Mouse (Mus musculus): ENCODE data around the gene Mcur1.
A peak's percentile ranks its signal among the peaks of the same experiment; 100 is the strongest.

Gene Mcur1

GRCm38 (mm10) chr13:43559711-43560457 lies at the start of gene Mcur1:
Gene Mcur1 (minus strand): TSS chr13:43560191.
- DNase-seq (ENCODE audit: low read depth, low spot score): peak; percentile 95

- DNase-seq (ENCODE audit: low read depth, low spot score): no peak
Observed at GRCm38 (mm10) chr13:43608854-43609253, 48.9 kb upstream of the Mcur1 start.

DNA sequence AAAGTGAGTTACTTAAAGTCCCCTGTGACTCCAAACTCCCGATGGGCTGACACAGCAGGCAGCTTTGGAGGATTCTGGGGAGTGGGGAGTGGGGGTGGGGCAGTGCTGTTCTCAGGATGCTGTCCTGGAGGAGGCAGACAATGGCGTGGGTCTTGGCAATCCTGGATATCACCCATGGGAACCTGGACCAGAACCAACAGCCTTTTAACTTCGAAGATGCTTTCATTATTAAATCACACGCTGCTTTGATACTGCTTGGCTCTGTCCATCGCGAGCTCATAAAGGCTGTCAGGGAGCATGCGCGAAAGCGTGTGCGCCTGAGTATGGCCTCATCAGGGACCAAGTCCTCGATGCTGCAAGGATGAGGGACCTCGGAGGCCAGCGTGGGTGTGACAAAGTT lies 43.1 kb upstream of the Mcur1 start:
- peak; percentile 18 for DNase-seq (ENCODE audit: low read depth, low spot score)

GRCm38 (mm10) chr13:43602440-43602839 lies 42.4 kb upstream of the Mcur1 start:
- DNase-seq (ENCODE audit: low read depth, low spot score): no peak

DNA sequence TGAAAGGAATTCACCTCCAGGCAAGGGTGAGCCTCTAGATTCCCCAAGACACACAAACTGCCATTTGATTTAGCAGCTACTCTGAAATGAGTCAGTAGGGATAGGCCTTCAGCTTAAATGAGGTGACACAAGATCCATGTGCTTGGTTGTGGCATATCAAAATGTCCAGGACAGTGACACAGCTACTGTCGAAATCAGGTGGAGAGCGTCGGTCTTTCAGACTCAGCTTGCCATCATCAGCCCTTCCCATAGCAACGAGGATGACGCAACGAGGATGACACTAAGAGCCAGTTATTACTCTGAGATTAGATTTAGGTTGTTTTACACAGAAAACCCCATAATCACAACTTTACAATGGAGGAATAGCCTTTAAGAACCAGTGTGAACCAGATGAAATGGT lies 41.0 kb upstream of the Mcur1 start:
- no peak for DNase-seq (ENCODE audit: low read depth, low spot score)

DNA sequence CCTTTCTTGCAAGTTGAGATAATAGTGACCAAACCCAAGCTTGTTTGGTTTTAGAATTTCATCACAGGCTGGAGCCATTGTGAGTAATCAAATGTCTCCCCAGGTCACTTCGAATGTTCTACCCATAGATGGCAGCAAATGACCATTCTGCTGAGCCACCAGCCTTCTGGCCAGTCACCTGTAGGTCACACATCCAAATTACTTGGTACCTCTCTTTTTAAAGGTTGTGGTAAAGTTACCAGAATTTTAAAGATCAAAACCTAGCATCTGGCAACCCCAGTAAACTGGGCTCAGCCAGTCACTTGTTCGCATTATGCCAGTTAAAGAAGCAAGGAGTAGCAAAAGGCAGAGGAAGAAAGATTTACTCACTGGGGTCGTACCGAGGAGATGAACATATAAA lies 35.9 kb upstream of the Mcur1 start:
- DNase-seq (ENCODE audit: low read depth, low spot score): peak; percentile 42

- no peak for DNase-seq (ENCODE audit: low read depth, low spot score)
Observed at GRCm38 (mm10) chr13:43592681-43593068, 32.7 kb upstream of the Mcur1 start.

DNA sequence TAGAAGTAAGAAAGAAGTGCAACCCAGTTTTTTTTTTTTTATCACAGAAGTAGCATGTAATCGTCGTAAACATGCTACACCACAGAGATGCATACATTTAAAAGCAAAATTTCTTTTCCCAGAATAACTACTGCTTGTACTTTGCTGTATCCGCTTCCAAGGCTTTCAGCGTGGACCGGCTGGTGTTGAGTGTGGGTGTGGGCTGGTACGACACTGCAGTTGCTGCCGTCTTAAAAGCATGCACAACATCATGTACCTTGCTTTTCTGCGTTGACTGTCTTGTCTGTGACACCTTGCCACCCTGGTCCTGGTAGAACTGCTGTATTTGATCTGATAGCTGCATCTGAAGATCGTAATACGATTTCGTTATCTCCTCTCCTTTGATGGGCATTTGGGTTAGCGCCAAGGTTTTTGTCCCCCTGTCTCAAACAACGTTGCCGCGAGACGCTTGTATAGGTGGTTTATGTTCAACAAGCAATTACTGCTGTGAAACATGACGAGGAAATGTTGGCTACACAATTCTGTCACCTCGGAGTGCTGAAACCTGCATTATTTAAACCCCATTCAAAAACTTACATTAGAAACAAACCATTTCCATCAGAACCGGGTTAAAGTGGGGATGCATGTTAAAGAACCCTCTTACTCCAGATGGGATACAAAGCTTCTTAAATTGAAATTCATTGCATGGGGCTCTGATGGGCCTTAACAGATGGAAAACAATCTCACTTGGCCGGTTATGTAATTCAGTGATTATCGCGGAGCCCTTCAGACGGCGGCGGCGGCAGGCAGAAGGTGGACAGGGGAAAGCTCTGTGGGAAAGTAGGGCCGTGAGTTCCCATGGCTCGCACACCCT lies 32.1 kb upstream of the Mcur1 start:
- no peak for DNase-seq (ENCODE audit: low read depth, low spot score)

GRCm38 (mm10) chr13:43587844-43588840 lies 28.2 kb upstream of the Mcur1 start:
- DNase-seq (ENCODE audit: low read depth, low spot score): peak; percentile 66

DNA sequence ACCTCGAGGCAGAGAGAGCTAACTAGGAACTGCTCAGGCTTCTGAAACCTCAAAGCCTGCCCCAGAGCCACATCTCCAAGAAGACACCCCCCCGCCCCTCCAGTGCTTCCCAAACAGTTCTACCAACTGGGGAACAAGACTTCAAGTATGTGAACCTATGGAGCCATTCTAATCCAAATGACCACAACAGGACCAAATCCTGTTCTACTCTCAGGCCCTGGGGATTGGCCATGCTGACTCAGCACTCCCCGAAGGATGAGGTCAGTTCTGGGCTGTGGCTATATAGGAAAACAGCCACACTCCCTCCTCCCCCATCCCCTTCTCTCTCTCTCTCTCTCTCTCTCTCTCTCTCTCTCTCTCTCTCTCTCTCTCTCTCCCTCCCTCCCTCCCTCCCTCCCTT lies 27.0 kb upstream of the Mcur1 start:
- no peak for DNase-seq (ENCODE audit: low read depth, low spot score)

- DNase-seq (ENCODE audit: low read depth, low spot score): no peak
Observed at GRCm38 (mm10) chr13:43585335-43585734, 25.3 kb upstream of the Mcur1 start.

DNA sequence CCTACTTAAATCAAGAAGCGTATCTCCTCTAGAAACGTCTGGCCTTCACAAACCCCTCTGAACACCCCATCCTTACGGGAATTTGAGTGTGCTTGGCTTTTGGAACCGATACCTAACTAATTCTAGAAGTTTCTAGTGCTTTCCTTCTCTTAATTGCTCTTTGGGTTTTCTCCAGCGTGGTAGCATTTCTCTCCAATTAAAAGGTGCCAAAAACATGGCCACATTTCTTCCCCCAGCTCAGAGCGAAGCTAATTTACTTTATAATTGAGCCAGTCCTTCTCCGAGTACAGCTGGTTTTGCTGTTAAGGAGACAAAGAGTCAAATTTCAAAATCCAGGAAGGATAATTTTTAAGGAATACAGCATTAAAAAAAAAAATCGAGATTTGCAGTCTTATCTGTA lies 23.5 kb upstream of the Mcur1 start:
- DNase-seq (ENCODE audit: low read depth, low spot score): no peak

DNA sequence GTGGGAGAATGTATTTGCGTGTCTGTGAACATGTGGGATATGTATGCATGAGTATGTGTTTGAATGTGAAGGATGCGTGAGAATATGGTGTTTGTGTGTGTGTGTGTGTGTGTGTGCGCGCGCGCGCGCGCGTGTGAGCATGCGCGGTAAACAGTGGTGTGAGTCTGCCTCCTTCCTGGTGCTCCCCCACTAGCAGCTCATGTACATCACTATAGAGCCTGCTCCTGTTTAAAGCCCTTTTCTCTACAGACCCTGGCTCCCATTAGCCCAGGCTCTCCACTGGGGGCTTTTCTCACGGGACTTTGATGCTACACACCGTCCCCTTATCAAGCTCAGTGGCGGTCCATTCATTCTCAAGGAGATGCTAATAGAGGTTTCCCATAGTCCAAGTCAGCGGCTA lies 23.0 kb upstream of the Mcur1 start:
- DNase-seq (ENCODE audit: low read depth, low spot score): no peak

GRCm38 (mm10) chr13:43580661-43581060 lies 20.7 kb upstream of the Mcur1 start:
- no peak for DNase-seq (ENCODE audit: low read depth, low spot score)

DNA sequence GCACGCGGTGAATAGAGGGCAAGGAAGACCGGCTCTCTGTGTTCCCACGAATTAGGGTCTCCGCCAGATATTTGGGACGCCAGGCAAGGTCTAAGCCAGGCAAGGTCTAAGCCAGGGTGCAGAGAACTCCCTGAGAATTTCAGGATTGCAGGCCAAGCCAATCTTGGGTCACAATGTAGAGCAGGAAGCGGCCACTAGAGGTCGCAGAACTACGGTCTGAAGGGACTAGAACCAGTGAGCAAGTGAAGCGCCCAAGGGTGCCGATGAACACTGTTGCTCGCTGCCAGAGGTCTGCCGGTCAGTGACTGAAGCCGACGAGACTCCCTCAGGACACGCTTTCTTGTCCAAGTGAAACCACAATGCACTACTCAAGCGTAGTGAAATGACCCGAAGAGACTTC lies 19.7 kb upstream of the Mcur1 start:
- DNase-seq (ENCODE audit: low read depth, low spot score): no peak

DNA sequence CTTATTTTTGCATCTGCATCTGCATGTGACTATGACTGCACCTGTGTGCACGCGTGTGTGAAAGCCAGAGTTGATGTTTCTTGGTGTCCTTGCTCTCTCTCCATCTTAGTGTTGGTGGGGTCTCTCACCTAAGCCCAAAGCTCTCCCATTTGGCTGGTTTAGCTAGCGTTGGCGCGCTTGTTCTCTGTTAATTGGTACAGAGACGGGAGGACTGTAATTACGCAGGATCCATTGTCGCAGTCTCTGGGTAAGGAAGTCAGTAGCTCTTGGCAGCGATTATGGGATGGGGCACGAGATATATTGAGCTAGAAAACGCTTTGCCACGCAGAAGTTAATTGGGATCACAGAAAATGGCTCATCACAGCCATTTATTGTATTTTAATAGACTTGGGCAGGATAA lies 17.8 kb upstream of the Mcur1 start:
- DNase-seq (ENCODE audit: low read depth, low spot score): no peak

GRCm38 (mm10) chr13:43577254-43577653 lies 17.3 kb upstream of the Mcur1 start:
- DNase-seq (ENCODE audit: low read depth, low spot score): no peak

DNA sequence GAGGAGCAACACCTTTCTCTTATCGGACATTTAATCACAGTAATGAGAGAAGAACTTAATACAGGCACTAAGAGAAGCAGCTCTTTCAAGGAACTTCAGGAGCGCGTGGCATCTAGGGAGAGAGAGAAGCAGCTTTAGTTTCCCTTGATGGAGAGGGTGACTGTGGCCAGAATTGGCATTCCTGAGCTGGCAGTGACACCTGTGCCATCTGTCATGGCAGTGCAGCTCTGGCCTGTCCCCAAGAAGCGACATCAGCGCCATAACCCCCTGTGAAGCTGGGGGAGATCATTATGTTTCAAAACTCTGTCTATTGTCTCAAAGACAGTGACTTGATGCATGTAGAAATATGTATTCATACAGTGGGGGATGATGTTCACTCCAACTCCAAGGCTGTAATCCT lies 15.4 kb upstream of the Mcur1 start:
- DNase-seq (ENCODE audit: low read depth, low spot score): no peak

DNA sequence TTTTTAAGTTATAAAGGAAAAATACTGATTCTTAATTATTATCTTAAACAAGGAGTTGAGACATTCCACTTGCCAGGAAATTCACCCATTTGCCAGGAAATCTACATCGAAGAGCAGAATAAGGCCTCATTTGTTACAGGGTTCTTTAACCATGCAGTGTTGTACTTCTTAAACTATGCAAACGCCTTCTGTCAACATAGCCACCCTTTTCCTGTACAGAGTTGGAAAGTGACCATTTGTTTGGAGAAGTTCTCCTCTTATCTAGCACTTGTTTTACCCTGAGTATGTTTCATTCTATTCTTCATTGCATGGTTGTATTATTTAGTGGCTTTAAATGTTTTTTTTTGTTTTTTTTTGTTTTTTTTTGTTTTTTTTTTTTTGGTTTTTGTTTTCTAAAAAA lies 14.0 kb upstream of the Mcur1 start:
- DNase-seq (ENCODE audit: low read depth, low spot score): no peak

GRCm38 (mm10) chr13:43567141-43567891 lies 7.3 kb upstream of the Mcur1 start:
- no peak for DNase-seq (ENCODE audit: low read depth, low spot score)

GRCm38 (mm10) chr13:43566184-43566583 lies 6.2 kb upstream of the Mcur1 start:
- DNase-seq (ENCODE audit: low read depth, low spot score): no peak
